Mouse (Mus musculus) cerebellum, postnatal 10 days (tissue): ENCODE results near the gene Ptgr1.

ENCODE experiments used
- DNase-seq, 2 experiments: peaks; one replicate each; pipeline ENCODE4 v3.0.0; 2021; ENCODE audit warnings: mixed read lengths in 2 of 2

Ptgr1 gene

DNA sequence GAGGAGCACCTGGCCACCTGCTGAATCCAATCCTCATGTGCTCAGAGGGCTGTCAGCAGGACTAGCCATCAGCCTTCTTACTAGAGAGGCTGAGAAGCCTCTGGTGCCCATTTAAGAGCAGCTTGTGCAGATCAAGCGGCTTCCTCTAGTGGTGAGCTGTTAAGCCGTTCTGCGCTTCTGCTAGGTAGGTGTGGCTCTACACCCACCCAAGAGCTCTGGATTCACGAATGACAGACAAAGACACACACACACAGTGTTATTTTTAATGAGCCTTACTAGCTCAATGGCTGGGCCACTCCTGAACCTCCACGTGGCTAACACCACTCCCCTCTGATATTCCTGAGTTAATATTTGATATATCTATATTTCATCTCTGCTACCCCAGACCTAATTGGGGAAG, 61.3 kb downstream of the Ptgr1 start:
- DNase-seq, result no peak

DNA sequence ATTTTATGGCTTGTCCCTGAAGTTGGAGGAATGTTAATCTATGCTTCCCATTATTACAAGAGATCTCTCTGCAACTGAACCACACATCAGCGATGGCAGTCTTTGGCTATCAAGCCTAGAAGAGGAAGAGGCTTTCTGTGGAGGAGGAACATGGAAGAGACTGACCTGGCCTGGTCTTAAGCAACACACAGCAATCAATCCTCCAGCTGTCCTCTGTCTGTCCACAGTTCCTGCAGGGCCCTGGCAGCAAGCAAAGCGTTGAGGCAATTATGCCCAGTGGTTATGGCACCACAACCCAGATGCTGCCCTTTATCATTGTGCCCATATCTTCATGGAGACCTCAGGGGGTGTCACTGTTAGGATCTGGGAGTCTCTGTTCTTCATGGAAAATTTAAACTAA, 63.0 kb downstream of the Ptgr1 start:
- no peak for DNase-seq
